Mouse (Mus musculus): Measurements from ENCODE around the gene Tjp2. TPM values are rescaled to one million over a fixed set of nuclear protein-coding genes. Genes with fewer than 3 reads are reported as not detected.

Gene Tjp2
- total RNA-seq, 2 experiments from 2014 or later = 13.3 to 15.3 TPM

DNA sequence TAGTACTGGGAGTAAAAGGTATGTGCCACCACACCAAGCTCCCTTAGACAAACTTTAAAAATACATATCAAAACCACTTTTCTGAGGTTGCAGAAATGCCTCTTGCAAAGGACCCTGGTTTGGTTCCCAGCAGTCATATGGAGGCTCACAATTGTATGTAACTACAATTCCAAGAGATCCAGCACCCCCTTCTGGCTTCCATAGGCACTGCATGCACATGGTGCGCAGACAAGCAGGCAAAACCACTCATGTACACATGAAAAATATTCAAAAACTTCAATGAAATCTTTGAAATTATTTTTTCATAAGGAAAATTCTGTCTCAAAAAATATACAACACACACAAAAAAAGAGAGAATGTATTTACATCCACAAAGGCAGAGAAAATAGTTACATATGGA lies 167.9 kb downstream of the Tjp2 start:
- no peak for DNase-seq

DNA sequence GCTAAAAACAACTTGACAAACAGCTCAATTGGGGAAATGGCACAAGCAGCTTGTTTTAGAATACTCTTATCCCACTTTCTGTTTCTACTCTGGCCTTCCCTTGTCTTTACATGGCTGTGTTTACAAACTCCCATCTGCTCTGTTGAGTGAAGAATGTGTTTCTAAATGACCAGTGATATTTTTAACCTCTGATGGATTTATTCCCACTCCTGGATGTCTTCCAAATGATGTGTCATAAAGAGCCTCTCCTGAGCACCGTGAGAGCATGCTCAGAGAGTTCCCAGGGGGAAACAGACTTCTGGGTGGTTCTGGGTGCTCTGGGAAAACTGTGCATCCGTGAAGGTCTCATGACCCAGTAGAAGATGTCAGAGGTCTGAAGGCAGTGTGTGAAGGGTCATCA lies 169.9 kb downstream of the Tjp2 start:
- peak; percentile 77 to 79 for DNase-seq

DNA sequence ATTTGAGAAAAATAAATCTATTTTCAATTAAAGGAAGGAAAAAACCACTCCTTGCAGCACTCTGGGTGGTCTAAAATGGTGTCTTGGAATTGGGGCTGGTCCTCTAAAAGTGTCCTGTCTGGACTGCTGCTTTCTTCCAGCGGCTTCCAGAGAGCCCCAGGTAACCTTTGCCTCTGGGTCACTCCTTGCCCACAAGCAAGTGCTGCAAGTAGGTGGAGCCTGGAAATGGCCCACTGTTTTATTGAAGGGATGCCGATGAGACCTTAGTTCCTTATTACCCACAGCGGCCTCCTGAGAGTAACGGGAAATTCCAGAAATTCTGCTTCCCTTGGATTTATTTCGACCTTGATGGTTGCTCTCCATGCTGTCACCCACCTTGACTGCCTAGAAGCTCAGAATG lies 170.6 kb downstream of the Tjp2 start:
- DNase-seq = peak; percentile 25 to 45

DNA sequence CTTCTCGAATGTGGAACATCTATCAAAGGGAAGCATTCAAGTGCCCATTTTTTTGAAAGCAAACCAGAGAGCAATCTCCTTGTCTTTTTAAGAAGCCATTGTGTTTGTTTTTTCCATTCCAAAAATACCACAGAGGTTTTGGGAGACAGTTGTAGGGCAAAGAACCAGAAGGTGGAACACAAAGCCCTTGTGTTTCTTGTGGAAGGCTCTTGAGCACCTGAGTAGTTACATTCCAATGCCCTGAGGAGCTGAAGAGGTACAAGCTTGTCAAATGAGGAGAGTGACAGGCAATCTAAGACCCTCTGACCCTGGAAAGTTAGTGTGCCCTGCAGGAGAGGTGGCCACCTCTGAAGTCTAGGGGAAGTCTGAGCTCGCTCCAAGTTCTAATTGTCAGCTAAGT lies 174.3 kb downstream of the Tjp2 start:
- DNase-seq = no peak

DNA sequence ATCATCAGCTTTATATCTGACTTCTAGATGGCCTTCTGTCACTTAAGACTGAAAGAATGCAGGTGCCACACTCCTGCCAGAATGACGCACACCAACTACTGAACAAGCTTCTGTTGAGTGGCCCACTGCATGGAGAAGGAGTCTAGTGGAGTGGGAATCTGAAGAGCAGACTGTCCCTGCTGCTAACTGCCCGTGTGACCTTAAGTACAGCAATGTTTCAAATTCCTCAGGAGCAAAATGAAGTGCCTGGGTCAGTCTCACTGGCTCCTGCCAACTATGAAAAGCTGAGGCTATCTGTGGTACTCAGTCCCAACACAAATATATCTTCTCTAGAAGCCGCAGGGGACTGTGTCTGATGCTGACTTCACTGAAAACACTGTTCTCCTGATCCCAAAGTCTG lies 175.5 kb downstream of the Tjp2 start:
- DNase-seq = no peak

DNA sequence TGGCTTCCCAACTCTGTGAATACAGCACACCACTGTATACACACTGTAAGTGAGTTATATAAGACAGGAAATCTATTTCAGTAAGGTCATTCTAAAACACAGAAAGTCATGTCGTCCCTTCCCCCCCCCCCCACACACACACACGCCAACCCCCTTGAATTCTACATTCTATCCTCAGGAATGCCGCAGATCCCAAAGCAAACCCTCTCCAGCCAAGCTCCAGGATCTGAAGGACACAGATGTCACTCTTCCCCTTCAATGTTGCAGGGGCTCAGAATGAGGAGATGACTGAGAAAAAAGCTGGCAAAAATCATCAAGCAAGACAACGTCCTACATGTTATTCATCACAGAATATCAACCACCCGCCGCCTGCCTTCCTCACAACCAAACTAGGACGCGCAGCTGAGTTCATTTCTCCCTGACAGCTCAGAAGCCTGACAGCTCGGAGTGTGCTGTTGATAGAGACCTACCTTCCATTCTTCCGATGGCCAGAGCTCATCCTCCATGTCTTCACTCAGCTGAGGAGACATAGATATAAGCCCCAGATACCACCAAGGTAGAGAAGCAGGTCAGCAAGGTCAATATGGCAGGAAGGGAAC lies 178.3 kb downstream of the Tjp2 start:
- peak in 1 of 2 experiments; percentile 45 for DNase-seq

Other genes starting within 250 kb of the Tjp2 start
- gene Fam189a2, start 194.0 kb downstream of the Tjp2 start, total RNA-seq (2021) = 10 to 100 TPM; 55.3 to 60.9 TPM
- gene Fxn, start 55.6 kb upstream of the Tjp2 start, total RNA-seq (2021) = 10 to 100 TPM; 26.1 to 30.0 TPM